Mouse (Mus musculus): Measurements from ENCODE around the gene Tmem108. TPM values are rescaled to one million over a fixed set of nuclear protein-coding genes. Genes with fewer than 3 reads are reported as not detected.

Tmem108 gene
- total and polyA plus RNA-seq, 2 experiments from 2014 or later, result 23.5 to 25.1 TPM

DNA sequence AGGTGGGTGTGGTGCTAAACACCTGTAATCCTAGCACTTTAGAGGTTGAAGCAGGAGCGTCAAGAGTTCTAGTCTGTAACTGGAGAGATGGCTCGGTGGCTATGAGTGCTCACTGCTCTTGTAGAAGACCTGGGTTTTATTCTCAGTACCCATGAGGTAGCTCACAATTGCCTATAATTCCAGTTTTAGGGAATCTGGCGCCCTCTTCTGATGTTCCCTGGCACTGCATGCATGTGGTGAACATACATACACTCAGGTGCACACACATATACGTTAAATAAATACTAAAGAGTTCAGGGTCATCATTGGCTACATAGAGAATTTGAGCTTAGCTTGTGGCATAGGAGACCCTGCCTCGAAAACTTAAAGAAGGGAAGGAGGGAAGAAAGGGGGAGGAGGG is 317.0 kb downstream of the Tmem108 start:
- DNase-seq (ENCODE audit: low spot score) (no peak), ATAC-seq (ENCODE audit: insufficient read depth, low read depth) (no peak)
- peaks cover 18% of the 10 kb centered on the region for H3K4me1 ChIP-seq (ENCODE audit: control insufficient read depth, insufficient read depth)
- no peaks in the 10 kb centered on the region for H3K27me3 ChIP-seq (ENCODE audit: control insufficient read depth, insufficient read depth, low read length)
- 0 out of 2 replicates have a peak, but pooled peaks cover 7% of the 10 kb centered on the region for H3K9me3 ChIP-seq (replicated peaks; ENCODE audit: control insufficient read depth, low read length)
- TF ChIP-seq EP300 (IDR thresholded peaks at IDR 0.05; ENCODE audit: low read depth) (no peak), CTCF (IDR thresholded peaks at IDR 0.05; ENCODE audit: low read depth) (0 out of 2 replicates have a peak, but pooled peaks have one; percentile 3)
- no peak overlapping the region for H3K9ac ChIP-seq (replicated peaks; ENCODE audit: low read depth, low read length)
- no peak overlapping the region for H3K4me3 ChIP-seq (ENCODE audit: low read depth, low read length)
- H3K27ac ChIP-seq (ENCODE audit: low read depth), result no peak overlapping the region
- no peak overlapping the region for H3K4me2 ChIP-seq (ENCODE audit: low read depth, low read length)
- no peaks in the 10 kb centered on the region for H3K36me3 ChIP-seq (replicated peaks; ENCODE audit: control insufficient read depth, insufficient read depth, low read length)
- 92% methylated on average over 5 of the region's 5 CpGs for WGBS

DNA sequence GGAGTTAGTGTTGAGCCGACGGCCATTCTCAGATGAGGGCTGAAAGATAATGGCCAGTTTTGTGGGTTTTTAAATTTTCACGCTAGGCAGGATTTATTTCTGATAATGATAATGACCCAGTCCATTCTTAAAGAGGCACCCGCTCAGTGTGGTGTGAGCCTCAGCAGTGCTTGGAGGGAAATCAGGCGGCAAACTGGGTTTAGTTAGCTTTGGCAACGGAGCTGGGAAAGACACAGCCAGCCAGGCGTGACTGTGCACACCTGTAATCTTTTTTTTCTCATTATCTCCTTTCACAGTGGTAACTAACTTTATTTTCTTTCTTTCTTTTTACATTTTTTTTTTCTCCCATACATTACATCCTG is 317.8 kb downstream of the Tmem108 start:
- no peaks in the 10 kb centered on the region for H3K27me3 ChIP-seq (ENCODE audit: control insufficient read depth, insufficient read depth, low read length)
- H3K27ac ChIP-seq (ENCODE audit: low read depth), result peak overlapping the region; percentile 70
- ATAC-seq (ENCODE audit: insufficient read depth, low read depth) (no peak), DNase-seq (ENCODE audit: low spot score) (no peak)
- no peak overlapping the region for H3K4me3 ChIP-seq (ENCODE audit: low read depth, low read length)
- H3K4me2 ChIP-seq (ENCODE audit: low read depth, low read length), result no peak overlapping the region
- H3K4me1 ChIP-seq (ENCODE audit: control insufficient read depth, insufficient read depth), result peaks cover 21% of the 10 kb centered on the region
- 57% methylated on average over 7 of the region's 7 CpGs for WGBS
- TF ChIP-seq EP300 (IDR thresholded peaks at IDR 0.05; ENCODE audit: low read depth), result no peak
- TF ChIP-seq CTCF (IDR thresholded peaks at IDR 0.05; ENCODE audit: low read depth), result no peak
- H3K9me3 ChIP-seq (replicated peaks; ENCODE audit: control insufficient read depth, low read length), result 0 out of 2 replicates have a peak, but pooled peaks cover 7% of the 10 kb centered on the region
- H3K9ac ChIP-seq (replicated peaks; ENCODE audit: low read depth, low read length), result no peak overlapping the region
- no peaks in the 10 kb centered on the region for H3K36me3 ChIP-seq (replicated peaks; ENCODE audit: control insufficient read depth, insufficient read depth, low read length)

DNA sequence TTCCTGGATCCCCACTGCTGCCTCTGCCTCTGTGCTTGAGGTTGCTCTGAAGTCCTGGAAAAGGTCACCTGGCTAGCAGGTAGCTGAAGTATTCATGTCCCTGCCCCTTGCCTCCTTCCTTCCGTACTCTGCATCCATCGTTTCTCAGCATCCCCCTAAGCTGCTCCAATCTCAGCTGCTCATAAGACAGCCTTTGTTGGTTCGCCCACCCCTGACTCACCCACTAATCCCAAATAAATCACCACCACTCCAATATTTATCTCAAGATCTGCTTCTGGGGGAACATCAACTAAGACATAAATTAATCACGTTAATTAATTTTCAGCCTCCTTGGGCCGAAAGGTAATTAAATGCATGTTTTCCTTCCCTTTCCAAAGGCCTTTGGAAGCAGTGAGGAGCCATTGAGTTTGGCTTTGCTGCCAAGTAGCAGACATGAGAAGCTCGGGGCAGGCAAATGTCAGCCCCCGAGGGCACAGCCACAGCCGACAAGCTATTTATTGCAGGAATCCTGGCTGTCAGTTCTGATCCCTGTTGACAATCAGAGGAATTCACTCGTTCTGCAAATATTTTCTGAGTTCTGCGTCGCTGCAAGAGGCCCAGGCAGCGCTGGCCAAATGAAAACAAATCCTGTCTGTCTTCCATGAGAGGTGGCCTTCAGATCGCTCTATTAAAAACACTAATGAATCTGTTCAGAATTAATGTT is 318.4 kb downstream of the Tmem108 start:
- TF ChIP-seq EP300 (IDR thresholded peaks at IDR 0.05; ENCODE audit: low read depth) (no peak), CTCF (IDR thresholded peaks at IDR 0.05; ENCODE audit: low read depth) (no peak)
- Histone ChIP-seq H3K9me3 (replicated peaks; ENCODE audit: control insufficient read depth, low read length) (0 out of 2 replicates have a peak, but pooled peaks cover 7% of the 10 kb centered on the region), H3K27ac (ENCODE audit: low read depth) (peak overlapping the region; percentile 70), H3K4me3 (ENCODE audit: low read depth, low read length) (no peak overlapping the region), H3K36me3 (replicated peaks; ENCODE audit: control insufficient read depth, insufficient read depth, low read length) (no peaks in the 10 kb centered on the region), H3K4me1 (ENCODE audit: control insufficient read depth, insufficient read depth) (peaks cover 26% of the 10 kb centered on the region), H3K4me2 (ENCODE audit: low read depth, low read length) (no peak overlapping the region), H3K9ac (replicated peaks; ENCODE audit: low read depth, low read length) (no peak overlapping the region), H3K27me3 (ENCODE audit: control insufficient read depth, insufficient read depth, low read length) (no peaks in the 10 kb centered on the region)
- ATAC-seq (ENCODE audit: insufficient read depth, low read depth), result no peak
- DNase-seq (ENCODE audit: low spot score), result no peak
- WGBS, result 38% methylated on average over 13 of the region's 13 CpGs

DNA sequence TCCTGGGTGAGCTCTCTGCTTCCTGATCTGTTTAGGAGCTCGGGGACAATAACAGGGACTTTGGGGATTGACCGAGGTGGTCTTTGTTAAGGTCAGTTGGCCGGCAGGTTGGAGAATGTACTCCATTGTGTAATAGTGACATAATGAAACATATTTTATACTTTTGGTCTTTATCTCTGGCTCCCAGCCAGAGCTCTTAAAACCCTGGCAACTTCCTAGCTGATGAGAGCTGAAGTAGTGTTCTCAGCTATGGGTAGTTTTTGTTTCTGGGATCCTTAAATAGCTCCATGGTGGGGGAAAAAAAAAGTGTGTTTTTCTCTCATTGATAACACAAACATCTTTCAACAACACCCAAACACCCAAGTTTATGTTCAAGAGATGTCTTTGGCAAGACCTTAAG is 321.0 kb downstream of the Tmem108 start:
- peak overlapping the region; percentile 52 for H3K27ac ChIP-seq (ENCODE audit: low read depth)
- H3K4me2 ChIP-seq (ENCODE audit: low read depth, low read length), result no peak overlapping the region
- ATAC-seq (ENCODE audit: insufficient read depth, low read depth), result peak; percentile 50
- no peak overlapping the region for H3K9ac ChIP-seq (replicated peaks; ENCODE audit: low read depth, low read length)
- no peaks in the 10 kb centered on the region for H3K36me3 ChIP-seq (replicated peaks; ENCODE audit: control insufficient read depth, insufficient read depth, low read length)
- TF ChIP-seq CTCF (IDR thresholded peaks at IDR 0.05; ENCODE audit: low read depth), result no peak
- 0 out of 2 replicates have a peak, but pooled peaks cover 7% of the 10 kb centered on the region for H3K9me3 ChIP-seq (replicated peaks; ENCODE audit: control insufficient read depth, low read length)
- DNase-seq (ENCODE audit: low spot score), result peak; percentile 57
- H3K27me3 ChIP-seq (ENCODE audit: control insufficient read depth, insufficient read depth, low read length), result no peaks in the 10 kb centered on the region
- H3K4me3 ChIP-seq (ENCODE audit: low read depth, low read length), result no peak overlapping the region
- H3K4me1 ChIP-seq (ENCODE audit: control insufficient read depth, insufficient read depth), result peaks cover 42% of the 10 kb centered on the region
- 14% methylated on average over 3 of the region's 3 CpGs for WGBS

DNA sequence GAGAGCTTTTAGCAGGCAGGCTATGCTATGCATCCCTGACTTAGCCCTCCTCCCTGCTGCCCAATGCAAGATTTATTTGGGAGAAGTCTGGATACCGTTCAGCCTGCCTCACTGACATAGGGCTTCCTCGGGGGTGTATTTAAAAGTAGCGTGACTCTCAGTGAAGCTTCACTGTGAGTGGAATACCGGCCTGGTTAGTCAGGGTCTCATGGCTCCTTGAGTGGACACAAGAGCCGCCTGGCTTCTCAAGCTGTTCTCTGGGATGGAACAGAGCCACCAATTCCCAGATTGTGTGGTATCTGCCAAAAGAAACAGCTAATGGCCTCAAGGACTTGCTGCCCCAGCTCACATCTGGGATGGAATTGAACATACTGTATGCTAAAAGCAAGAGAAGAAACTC is 324.5 kb downstream of the Tmem108 start:
- Histone ChIP-seq H3K4me2 (ENCODE audit: low read depth, low read length) (no peak overlapping the region), H3K4me3 (ENCODE audit: low read depth, low read length) (no peak overlapping the region), H3K36me3 (replicated peaks; ENCODE audit: control insufficient read depth, insufficient read depth, low read length) (no peaks in the 10 kb centered on the region), H3K27me3 (ENCODE audit: control insufficient read depth, insufficient read depth, low read length) (no peaks in the 10 kb centered on the region), H3K4me1 (ENCODE audit: control insufficient read depth, insufficient read depth) (peaks cover 59% of the 10 kb centered on the region), H3K9ac (replicated peaks; ENCODE audit: low read depth, low read length) (no peak overlapping the region), H3K9me3 (replicated peaks; ENCODE audit: control insufficient read depth, low read length) (no peaks in the 10 kb centered on the region), H3K27ac (ENCODE audit: low read depth) (peak overlapping the region; percentile 9; the same call in 1 of the 2 replicates)
- WGBS, result 49% methylated on average over 5 of the region's 5 CpGs
- TF ChIP-seq EP300 (IDR thresholded peaks at IDR 0.05; ENCODE audit: low read depth), result no peak
- no peak for TF ChIP-seq CTCF (IDR thresholded peaks at IDR 0.05; ENCODE audit: low read depth)
- no peak for DNase-seq (ENCODE audit: low spot score)
- no peak for ATAC-seq (ENCODE audit: insufficient read depth, low read depth)

DNA sequence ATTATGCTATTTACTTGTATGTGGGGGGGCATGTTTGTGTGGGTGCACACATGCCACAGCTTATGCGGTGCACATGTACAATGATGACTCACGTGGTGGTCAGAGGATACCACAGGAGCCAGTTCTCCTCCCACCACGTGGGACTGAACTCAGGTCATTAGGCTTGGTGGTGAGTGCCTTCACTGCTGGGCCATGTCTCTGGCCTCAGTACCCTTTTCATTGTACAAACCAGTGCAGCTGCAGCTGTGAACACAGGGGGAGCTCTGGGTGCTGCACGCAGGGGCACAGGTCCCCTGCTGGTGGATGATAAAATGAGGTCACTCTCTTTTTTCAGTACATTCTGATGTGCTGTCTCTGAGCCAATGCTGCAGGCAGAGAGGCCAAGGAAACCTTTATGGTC is 327.5 kb downstream of the Tmem108 start:
- WGBS, result 45% methylated on average over 4 of the region's 4 CpGs
- peak; percentile 70 for ATAC-seq (ENCODE audit: insufficient read depth, low read depth)
- peak; percentile 87 for DNase-seq (ENCODE audit: low spot score)
- no peak overlapping the region for H3K4me2 ChIP-seq (ENCODE audit: low read depth, low read length)
- TF ChIP-seq CTCF (IDR thresholded peaks at IDR 0.05; ENCODE audit: low read depth), result peak; percentile 74
- no peak for TF ChIP-seq EP300 (IDR thresholded peaks at IDR 0.05; ENCODE audit: low read depth)
- H3K9ac ChIP-seq (replicated peaks; ENCODE audit: low read depth, low read length), result no peak overlapping the region
- H3K4me3 ChIP-seq (ENCODE audit: low read depth, low read length), result no peak overlapping the region
- H3K27me3 ChIP-seq (ENCODE audit: control insufficient read depth, insufficient read depth, low read length), result no peaks in the 10 kb centered on the region
- H3K27ac ChIP-seq (ENCODE audit: low read depth), result no peak overlapping the region
- H3K9me3 ChIP-seq (replicated peaks; ENCODE audit: control insufficient read depth, low read length), result no peaks in the 10 kb centered on the region
- H3K4me1 ChIP-seq (ENCODE audit: control insufficient read depth, insufficient read depth), result peaks cover 68% of the 10 kb centered on the region
- H3K36me3 ChIP-seq (replicated peaks; ENCODE audit: control insufficient read depth, insufficient read depth, low read length), result no peaks in the 10 kb centered on the region

Other genes with a start within 250 kb of the Tmem108 start
- gene Nphp3, start 240.7 kb upstream of the Tmem108 start, total RNA-seq (2014; rRNA removed; ENCODE audit: low replicate concordance), result 7.7 and 9.8 TPM in 2 replicates
- 1.7 and 2.0 TPM in 2 replicates for gene Nphp3, start 240.7 kb upstream of the Tmem108 start, polyA plus RNA-seq (2015; fragmentation: Nextera tagmentation; extraction: Ambion mirVana)

Data from heart, postnatal 0 days (tissue).